Mouse (Mus musculus) embryonic facial prominence, embryonic 11.5 days (tissue): Measurements from ENCODE around the gene Nprl3. TPM values are rescaled to one million over a fixed set of nuclear protein-coding genes. Genes with fewer than 3 reads are reported as not detected.

Experiments used
- ATAC-seq: fragments of 200-750 bp; cut with Nextera tagmentation; replicated peaks from 2 replicates; pipeline ENCODE4 v1.8.0; 2017; ENCODE audit warnings: low read depth; ENCODE audit not compliant: insufficient number of reproducible peaks, low FRiP score, low TSS enrichment
- DNase-seq: peaks from one replicate; pipeline ENCODE4 v3.0.0-alpha.2; 2015; ENCODE audit warnings: low spot score
- H3K27ac ChIP-seq: fragments of 300-500 bp; sonication (generic); replicated peaks from 2 replicates; pipeline ENCODE4 v1.5.1; 2014; ENCODE audit warnings: mild to moderate bottlenecking, low read depth, low read length, control low read depth
- H3K27me3 ChIP-seq: fragments of 300-500 bp; sonication (generic); 2 replicates; pipeline ENCODE4 v1.6.1; 2014; ENCODE audit warnings: mild to moderate bottlenecking, low read length, moderate library complexity, mixed read lengths; ENCODE audit not compliant: control insufficient read depth, insufficient read depth
- H3K36me3 ChIP-seq: fragments of 300-500 bp; sonication (generic); replicated peaks from 2 replicates; pipeline ENCODE4 v1.6.1; 2014; ENCODE audit warnings: low read depth, mild to moderate bottlenecking, low read length, moderate library complexity, mixed read lengths; ENCODE audit not compliant: control insufficient read depth, insufficient read depth
- H3K4me1 ChIP-seq: fragments of 300-500 bp; sonication (generic); 2 replicates; pipeline ENCODE4 v1.6.1; 2014; ENCODE audit warnings: low read length, mixed read lengths; ENCODE audit not compliant: control insufficient read depth, insufficient read depth
- H3K4me2 ChIP-seq: fragments of 300-500 bp; sonication (generic); 2 replicates; pipeline ENCODE4 v1.6.1; 2014; ENCODE audit warnings: low read depth, mild to moderate bottlenecking, control low read depth, low read length, moderate library complexity
- H3K4me3 ChIP-seq: fragments of 300-500 bp; sonication (generic); 2 replicates; pipeline ENCODE4 v1.5.1; 2014; ENCODE audit warnings: low read depth, low read length, control low read depth
- H3K9ac ChIP-seq: fragments of 300-500 bp; sonication (generic); replicated peaks from 2 replicates; pipeline ENCODE4 v1.6.1; 2014; ENCODE audit warnings: mild to moderate bottlenecking, control low read depth, low read length
- H3K9me3 ChIP-seq: fragments of 300-500 bp; sonication (generic); replicated peaks from 2 replicates; pipeline ENCODE4 v1.6.1; 2016; ENCODE audit warnings: mild to moderate bottlenecking, low read length, inconsistent platforms, mixed read lengths; ENCODE audit not compliant: control insufficient read depth
- WGBS: fragments of 180-500 bp; shearing (Covaris S2); extraction: QIAGEN DNeasy Blood & Tissue Kit; methylation state at CpG from one replicate; pipeline ENCODE4 v1.1.7; 2014; 5-methylcytosine and 5-hydroxymethylcytosine counted together
- polyA plus RNA-seq: library from polyadenylated mRNA; unstranded; fragments of >200 nt; fragmentation: Nextera tagmentation; extraction: Ambion mirVana; gene quantifications from 2 replicates; pipeline ENCODE4 v1.2.1, GENCODE M21; 2014

Gene Nprl3
- polyA plus RNA-seq, 1 experiment from 2014 or later: 28.7 TPM

DNA sequence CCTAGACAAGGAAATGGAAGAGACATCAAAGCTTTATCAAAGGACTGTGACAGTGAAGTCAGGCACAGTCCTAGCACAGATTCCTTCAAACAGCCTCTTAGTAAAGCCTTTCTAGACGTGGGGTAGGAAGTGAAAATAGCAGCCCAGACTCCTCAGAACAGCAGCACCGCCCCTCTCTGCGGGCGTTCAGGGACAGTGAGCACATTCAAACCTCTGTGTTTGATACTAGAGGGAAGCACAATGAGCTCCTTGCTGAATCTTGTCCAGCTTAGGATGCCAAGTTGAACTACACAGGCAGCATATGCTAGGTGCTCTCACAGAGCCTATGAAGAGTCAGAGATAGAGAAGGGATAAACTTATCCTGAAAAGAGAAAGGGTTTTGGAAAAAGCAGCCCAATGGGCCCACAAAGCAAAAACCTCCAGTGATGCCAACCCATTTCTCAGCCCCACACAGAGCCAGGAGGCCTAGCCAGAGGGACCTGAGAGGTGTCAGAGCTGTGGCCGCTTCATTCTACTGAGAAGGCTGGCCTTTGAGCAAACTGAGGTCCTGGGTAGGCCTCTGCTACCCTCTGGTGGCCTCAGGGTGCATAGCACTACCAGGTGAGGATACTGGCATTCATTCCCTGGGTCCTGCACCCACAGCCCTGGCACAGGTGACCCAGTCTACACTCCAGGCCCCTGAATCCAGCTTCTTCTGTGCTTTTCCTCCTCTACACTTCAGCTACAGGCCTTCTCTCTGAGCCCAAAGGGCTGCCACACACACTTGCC is 29.2 kb downstream of the Nprl3 start:
- WGBS: 66% methylated on average over 5 of the region's 5 CpGs
- Histone ChIP-seq H3K27me3 (no peaks in the 10 kb centered on the region), H3K36me3 (peaks cover 2% of the 10 kb centered on the region)

DNA sequence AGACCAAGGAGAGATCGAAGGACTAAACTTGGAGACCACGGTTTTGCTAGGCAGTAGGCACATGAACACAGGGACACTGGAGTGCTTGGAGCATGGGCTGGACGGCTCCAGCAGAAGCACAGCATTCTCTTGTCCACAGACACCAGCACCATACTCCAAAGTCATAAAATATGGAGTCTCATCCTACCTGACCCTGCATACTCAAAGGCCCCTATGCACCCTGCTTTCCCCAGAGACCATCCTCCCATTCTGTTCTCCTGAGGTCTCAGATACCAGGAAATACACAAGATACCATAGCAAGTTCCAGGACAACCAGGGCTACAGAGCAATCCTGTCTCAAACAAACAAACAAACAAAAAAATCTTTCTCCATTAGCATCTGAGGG is 30.1 kb downstream of the Nprl3 start:
- 95% methylated on average over 3 of the region's 3 CpGs for WGBS
- Histone ChIP-seq H3K4me1 (no peaks in the 10 kb centered on the region), H3K36me3 (peaks cover 2% of the 10 kb centered on the region), H3K4me3 (no peak overlapping the region), H3K9ac (no peak overlapping the region), H3K9me3 (no peaks in the 10 kb centered on the region), H3K4me2 (no peak overlapping the region), H3K27me3 (no peaks in the 10 kb centered on the region), H3K27ac (no peak overlapping the region)
- ATAC-seq: no peak
- no peak for DNase-seq

More for the DNA sequence above, 29.2 kb downstream of the Nprl3 start:
- no peak overlapping the region for H3K27ac ChIP-seq
- ATAC-seq (no peak), DNase-seq (peak; percentile 71)
- H3K4me2 ChIP-seq: no peak overlapping the region
- H3K9ac ChIP-seq: no peak overlapping the region
- H3K4me1 ChIP-seq: no peaks in the 10 kb centered on the region
- no peak overlapping the region for H3K4me3 ChIP-seq
- no peaks in the 10 kb centered on the region for H3K9me3 ChIP-seq

DNA sequence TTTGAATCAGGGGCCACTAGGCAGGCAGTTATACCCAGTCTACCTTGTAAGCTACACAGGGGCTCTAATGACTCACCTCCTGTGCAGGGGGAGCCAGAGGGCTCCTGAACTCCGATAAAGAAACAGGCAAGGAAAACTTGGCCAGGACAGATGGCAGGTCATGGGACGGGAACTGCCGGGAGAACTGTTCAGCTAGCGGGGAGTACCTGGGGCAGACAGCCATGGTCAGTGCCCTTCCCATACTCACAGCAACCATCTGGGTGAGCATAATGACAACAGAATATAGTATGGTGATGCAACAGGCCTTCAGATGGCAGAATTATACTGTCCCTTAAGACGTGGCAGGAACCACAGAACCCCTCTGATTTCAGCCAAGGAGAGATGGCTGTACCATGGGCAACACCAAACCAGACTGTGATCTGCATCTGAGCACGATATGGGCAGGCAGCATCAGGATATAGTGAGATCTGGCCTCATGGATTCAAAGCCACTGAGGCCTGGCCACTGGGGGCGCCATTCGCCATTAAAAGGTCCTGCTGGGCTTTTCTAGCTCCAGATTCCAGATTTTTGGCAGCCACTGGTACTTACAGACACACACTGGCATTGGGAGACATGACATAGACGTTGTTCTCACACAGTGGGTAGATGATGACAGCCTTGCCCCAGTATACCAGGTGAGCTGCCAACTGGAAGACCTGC is 30.6 kb downstream of the Nprl3 start:
- Histone ChIP-seq H3K4me3 (no peak overlapping the region), H3K4me1 (no peaks in the 10 kb centered on the region), H3K36me3 (peaks cover 2% of the 10 kb centered on the region), H3K4me2 (no peak overlapping the region), H3K9ac (no peak overlapping the region), H3K27ac (no peak overlapping the region), H3K27me3 (no peaks in the 10 kb centered on the region), H3K9me3 (no peaks in the 10 kb centered on the region)
- no peak for ATAC-seq
- 58% methylated on average over 9 of the region's 9 CpGs for WGBS
- peak; percentile 76 for DNase-seq

DNA sequence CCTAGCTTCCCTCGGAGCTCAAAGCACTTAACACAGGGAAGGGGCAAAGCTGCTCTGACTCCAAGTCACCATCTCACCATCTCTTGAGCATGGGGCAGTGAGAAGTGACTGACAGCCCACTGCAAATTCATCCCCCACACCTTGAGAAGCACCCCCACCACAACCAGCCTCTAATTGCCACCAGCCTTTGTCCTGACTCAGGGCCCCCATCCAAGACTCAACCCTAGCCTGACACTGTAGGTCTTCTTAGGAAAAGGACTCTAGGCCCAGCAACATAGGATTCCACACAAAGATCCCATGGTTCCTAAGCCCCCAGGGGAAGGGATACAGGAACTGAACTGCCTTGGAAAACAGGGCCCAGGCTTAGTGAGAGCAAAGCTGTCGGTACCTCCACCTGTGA is 31.4 kb downstream of the Nprl3 start:
- ATAC-seq: no peak
- DNase-seq: no peak
- peaks cover 2% of the 10 kb centered on the region for H3K36me3 ChIP-seq

DNA sequence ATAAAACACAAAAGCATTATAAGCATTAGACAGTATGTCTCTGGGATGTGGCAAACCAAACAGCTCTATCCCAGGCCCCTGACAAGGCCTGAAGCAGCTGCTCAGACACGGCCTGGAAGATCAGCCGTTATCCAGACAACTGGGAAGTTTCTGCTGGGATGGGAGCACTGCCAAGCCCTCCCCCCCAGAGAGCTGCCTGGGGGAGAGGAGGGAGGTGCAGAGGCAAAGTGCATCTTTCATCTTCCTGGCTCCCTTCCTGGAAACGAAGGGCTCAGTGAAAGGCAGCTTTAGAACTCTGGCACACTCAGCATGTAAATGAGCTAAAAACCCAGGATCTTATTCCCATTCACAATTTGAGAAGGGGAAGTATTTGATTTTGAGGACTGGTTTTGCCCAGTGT is 31.9 kb downstream of the Nprl3 start:
- DNase-seq (no peak), ATAC-seq (no peak)
- no peaks in the 10 kb centered on the region for H3K4me1 ChIP-seq
- no peak overlapping the region for H3K27ac ChIP-seq
- no peak overlapping the region for H3K4me3 ChIP-seq
- no peak overlapping the region for H3K4me2 ChIP-seq
- no peak overlapping the region for H3K9ac ChIP-seq
- H3K27me3 ChIP-seq: no peaks in the 10 kb centered on the region
- no peaks in the 10 kb centered on the region for H3K9me3 ChIP-seq
- peaks cover 2% of the 10 kb centered on the region for H3K36me3 ChIP-seq
- WGBS: 57% methylated on average over 3 of the region's 3 CpGs

More for the DNA sequence above, 31.4 kb downstream of the Nprl3 start:
- H3K27ac ChIP-seq: no peak overlapping the region
- no peaks in the 10 kb centered on the region for H3K27me3 ChIP-seq
- no peak overlapping the region for H3K9ac ChIP-seq
- WGBS: 67% methylated on average over 2 of the region's 2 CpGs
- no peak overlapping the region for H3K4me2 ChIP-seq
- H3K4me1 ChIP-seq: no peaks in the 10 kb centered on the region
- no peaks in the 10 kb centered on the region for H3K9me3 ChIP-seq
- H3K4me3 ChIP-seq: no peak overlapping the region

DNA sequence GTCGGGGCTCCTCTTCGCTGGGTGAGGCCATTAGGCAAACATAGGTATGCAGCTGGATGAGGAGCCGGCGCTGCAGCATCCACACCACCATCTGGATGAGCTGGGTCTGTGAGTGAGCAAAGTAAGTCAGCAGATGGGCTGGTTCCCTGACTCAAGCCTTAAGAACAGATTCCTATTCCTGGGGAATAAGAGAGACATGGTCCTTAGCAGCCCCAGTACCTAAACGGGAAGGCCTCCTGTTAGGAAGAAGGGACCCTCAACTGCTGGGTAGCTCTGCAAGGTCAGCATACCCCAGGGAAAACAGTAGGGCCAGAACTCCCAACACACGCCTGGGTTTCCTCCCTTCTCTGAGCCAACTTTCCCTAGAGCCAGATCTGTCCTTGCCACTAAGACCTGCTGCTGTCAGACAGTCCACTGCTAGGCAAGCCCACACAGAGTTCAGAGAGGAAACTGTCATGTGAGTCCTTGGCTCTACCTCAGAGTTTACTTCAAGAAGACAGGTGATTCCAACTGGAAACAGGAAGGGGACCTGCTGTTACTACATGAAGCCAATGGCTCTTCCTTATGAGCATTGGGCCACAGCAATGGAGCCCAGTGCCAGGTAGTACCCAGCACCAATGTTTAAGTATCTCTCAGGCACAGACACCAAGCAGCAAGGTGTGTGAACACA is 32.6 kb downstream of the Nprl3 start:
- peaks cover 4% of the 10 kb centered on the region for H3K36me3 ChIP-seq

DNA sequence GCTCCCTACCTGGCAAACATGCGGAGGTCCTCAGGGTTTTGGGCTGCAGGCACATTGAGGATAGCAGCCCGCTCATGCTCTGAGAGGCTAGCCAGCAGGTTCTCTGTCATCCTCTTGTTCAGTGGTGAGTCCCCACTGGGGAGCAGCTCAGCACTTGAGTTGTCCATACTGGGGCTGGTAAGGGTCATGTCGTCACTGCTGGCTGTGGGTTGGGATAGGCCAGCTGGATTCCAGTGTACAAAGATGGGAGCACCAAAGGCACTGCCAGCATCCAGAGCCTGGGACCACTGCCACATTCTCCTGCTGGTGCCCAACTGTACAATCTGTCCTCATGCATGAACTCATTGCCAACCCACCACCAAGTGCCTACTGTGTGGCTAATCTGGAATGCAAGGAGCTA is 33.6 kb downstream of the Nprl3 start:
- H3K27me3 ChIP-seq: no peaks in the 10 kb centered on the region
- DNase-seq (no peak), ATAC-seq (no peak)
- peaks cover 4% of the 10 kb centered on the region for H3K36me3 ChIP-seq
- WGBS: 100% methylated on average over 3 of the region's 3 CpGs
- H3K4me1 ChIP-seq: no peaks in the 10 kb centered on the region
- no peak overlapping the region for H3K27ac ChIP-seq
- no peaks in the 10 kb centered on the region for H3K9me3 ChIP-seq
- no peak overlapping the region for H3K9ac ChIP-seq
- no peak overlapping the region for H3K4me2 ChIP-seq
- no peak overlapping the region for H3K4me3 ChIP-seq

More for the DNA sequence above, 32.6 kb downstream of the Nprl3 start:
- Histone ChIP-seq H3K4me2 (no peak overlapping the region), H3K4me1 (no peaks in the 10 kb centered on the region), H3K4me3 (no peak overlapping the region), H3K27ac (no peak overlapping the region), H3K27me3 (no peaks in the 10 kb centered on the region), H3K9ac (no peak overlapping the region), H3K9me3 (no peaks in the 10 kb centered on the region)
- ATAC-seq (no peak), DNase-seq (no peak)
- WGBS: 90% methylated on average over 6 of the region's 6 CpGs

DNA sequence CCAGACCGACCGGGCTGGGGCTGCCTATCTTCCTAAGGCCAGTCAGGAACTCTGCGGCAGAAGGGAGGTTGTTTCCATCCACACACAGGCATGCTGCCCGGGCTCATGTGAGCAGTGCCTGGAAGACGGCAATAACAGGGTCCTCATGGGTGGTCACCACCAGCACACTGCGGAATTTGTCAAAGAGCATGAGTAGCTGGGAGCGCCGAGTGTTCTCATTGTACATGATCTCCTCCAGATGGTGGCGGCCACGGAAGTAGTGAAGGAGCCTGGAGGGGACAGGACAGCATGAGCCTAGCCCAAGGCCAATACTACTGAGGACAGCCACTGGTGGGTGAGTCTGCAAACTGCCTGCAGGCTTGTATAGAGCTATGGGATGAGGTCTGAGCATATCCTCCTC is 34.7 kb downstream of the Nprl3 start:
- 76% methylated on average over 10 of the region's 10 CpGs for whole genome bisulfite sequencing
- Histone ChIP-seq H3K4me1 (no peaks in the 10 kb centered on the region), H3K36me3 (peaks cover 4% of the 10 kb centered on the region), H3K27me3 (no peaks in the 10 kb centered on the region), H3K4me2 (no peak overlapping the region), H3K9ac (no peak overlapping the region), H3K9me3 (no peaks in the 10 kb centered on the region), H3K27ac (no peak overlapping the region), H3K4me3 (no peak overlapping the region)
- ATAC-seq (0 out of 2 replicates have a peak, but pooled peaks have one; percentile 15), DNase-seq (no peak)
